Mouse (Mus musculus) stomach, postnatal 0 days (tissue): ENCODE measurements around the gene Tbc1d16.

Experiments
- CTCF ChIP-seq: IDR thresholded peaks from 2 replicates; pipeline ENCODE4 v1.5.1; 2016; ENCODE audit warnings: antibody characterized with exemption, low read depth, mild to moderate bottlenecking, moderate library complexity
- EP300 ChIP-seq: optimal IDR thresholded peaks from 2 replicates; pipeline ENCODE3; 2016; ENCODE audit warnings: antibody characterized with exemption

DNA sequence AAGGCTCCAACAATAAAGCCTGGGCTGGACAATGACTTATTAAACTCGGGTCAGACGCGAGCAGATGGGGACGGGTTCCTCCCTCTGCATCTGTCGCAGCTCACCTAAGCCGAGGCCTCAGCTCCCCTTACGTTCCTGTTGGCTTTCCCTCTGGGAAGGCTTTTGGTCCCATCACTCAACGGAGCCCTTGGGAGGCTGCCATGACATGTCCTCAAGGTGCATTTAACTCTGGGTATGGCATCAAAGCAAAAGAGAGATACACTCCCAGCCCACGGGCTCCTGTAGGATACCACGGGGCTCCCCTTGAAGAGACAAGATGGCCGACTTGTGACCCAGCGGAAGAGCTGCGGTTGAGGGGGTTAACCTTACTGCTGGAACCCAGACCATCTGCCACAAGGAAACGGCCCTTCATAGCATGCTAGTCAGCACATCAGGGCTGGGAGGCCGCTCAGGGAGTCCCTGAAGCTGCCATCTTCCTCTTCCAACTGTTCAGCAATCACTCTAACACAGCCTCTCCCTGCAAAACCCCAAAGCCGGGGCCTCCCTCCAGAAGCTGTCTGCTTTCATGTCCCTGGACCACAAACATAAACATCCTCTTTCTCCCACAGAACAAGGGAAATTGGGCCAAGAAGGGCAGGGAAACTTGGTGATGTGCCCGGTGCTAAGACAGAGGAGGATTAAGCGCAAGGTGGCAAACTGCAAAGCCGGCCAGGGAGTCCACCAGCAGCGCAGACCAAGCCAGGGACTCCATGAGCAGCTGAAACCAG, 5.0 kb downstream of the Tbc1d16 start:
- TF ChIP-seq CTCF: no peak
- TF ChIP-seq EP300: no peak
